Mouse (Mus musculus): ENCODE data around the gene Stip1. TPM values are rescaled to one million over a fixed set of nuclear protein-coding genes. Genes with fewer than 3 reads are reported as not detected.

The Stip1 gene
- polyA plus RNA-seq, 1 experiment = 192 TPM

DNA sequence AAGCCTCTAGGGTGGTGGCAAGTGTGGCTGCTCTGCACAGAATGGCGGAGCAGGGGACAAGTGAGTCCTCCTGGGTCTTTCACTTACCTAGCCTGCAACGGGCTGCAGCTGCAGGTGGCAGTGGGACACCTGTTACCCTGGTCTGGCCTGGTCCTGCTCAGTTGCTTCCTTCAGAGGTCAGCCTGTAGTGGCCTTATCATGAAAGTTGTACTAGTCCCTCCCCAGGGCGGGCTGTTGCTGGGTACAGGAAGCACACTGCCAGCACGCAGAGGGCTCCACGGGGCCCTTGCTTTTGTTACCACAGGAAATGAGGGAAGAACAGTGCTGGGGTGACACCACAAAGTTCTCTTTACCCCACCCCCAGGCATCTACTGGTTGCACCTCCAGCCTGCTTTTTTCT, 20.6 kb downstream of the Stip1 start, which contains the start of gene Fermt3:
TSS of gene Fermt3 (minus strand) at position 279 of the 400 bp plus-strand sequence.
- H3K27ac ChIP-seq (ENCODE audit: insufficient read depth, low read length) = no peak within 1 kb of the TSS
- no peaks in the 10 kb centered on the region for H3K4me1 ChIP-seq (ENCODE audit: control insufficient read depth, insufficient read depth, low read length)
- no peak for TF ChIP-seq CTCF (IDR thresholded peaks at IDR 0.05; ENCODE audit: borderline replicate concordance, insufficient read depth, low read length)
- no peak for TF ChIP-seq POLR2A (IDR thresholded peaks at IDR 0.05; ENCODE audit: low read depth, low read length)
- no peak within 1 kb of the TSS for H3K4me3 ChIP-seq (ENCODE audit: insufficient read depth, low read length)

DNA sequence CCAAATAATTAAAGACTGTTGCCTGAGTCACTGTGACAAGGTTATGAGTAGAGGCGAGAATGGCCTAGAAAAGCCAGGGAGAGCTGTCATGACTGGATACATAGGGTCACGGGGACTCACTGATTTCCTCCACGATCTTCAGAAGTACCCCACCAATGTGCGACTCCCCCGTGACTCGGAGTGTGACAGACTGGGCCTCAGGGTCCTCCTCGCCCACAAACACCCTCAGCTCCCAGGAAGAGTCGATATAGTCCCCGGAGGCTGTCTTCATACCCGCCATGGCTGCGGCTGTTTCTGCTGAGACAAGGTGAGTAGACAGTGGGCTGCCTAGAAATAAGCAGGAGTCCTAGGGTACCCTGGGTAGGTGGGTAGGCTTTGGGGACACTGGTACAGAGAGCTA, 21.2 kb downstream of the Stip1 start:
- H3K4me1 ChIP-seq (ENCODE audit: control insufficient read depth, insufficient read depth, low read length) = no peaks in the 10 kb centered on the region
- no peak overlapping the region for H3K4me3 ChIP-seq (ENCODE audit: insufficient read depth, low read length)
- TF ChIP-seq POLR2A (IDR thresholded peaks at IDR 0.05; ENCODE audit: low read depth, low read length) (no peak), CTCF (IDR thresholded peaks at IDR 0.05; ENCODE audit: borderline replicate concordance, insufficient read depth, low read length) (no peak)
- H3K27ac ChIP-seq (ENCODE audit: insufficient read depth, low read length) = no peak overlapping the region

DNA sequence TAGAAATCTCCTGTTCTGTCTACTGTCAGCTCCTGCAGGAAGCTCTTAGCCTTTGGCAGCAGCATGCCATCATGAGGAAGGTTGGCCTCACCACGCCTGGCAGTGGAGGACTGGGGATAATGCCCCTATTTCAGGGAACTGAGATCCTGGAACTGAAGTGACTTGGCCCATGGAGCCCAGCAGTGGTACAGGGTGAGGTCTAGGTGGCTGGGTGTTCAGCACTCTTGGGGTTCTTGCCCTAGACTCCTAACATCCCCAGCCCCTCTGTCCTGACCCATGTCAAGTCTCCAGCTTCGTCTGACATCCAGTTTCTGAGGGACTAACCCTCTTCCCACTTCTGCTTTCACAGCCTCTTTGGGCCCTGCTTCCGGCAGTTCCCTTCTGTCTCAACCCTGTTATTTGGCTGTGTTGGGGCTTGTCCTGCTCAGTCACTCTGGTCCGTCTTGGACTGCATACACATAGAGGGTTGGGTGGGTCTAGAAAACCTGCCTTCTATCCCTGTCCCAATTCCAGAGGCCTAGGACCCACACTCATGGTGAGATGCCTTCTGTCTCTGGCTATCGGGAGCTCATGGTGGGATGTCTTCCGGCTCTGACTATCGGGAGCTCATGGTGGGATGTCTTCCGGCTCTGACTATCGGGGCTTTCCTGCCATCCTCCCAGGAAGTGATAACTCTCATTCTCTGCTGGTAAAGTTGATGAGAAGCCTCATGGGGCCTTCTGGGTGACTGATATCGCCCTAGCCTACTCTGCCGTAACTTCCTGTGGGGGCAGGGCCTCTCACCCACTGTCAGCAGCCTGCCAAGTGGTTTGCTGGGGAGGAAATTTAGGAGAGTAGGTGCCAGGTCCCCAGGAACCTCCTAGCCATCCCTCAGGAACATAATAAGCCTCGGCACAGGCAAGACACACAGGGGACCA, 22.0 kb downstream of the Stip1 start:
- Histone ChIP-seq H3K4me1 (ENCODE audit: control insufficient read depth, insufficient read depth, low read length) (no peaks in the 10 kb centered on the region), H3K4me3 (ENCODE audit: insufficient read depth, low read length) (no peak overlapping the region), H3K27ac (ENCODE audit: insufficient read depth, low read length) (no peak overlapping the region)
- TF ChIP-seq CTCF (IDR thresholded peaks at IDR 0.05; ENCODE audit: borderline replicate concordance, insufficient read depth, low read length) (no peak), POLR2A (IDR thresholded peaks at IDR 0.05; ENCODE audit: low read depth, low read length) (no peak)

DNA sequence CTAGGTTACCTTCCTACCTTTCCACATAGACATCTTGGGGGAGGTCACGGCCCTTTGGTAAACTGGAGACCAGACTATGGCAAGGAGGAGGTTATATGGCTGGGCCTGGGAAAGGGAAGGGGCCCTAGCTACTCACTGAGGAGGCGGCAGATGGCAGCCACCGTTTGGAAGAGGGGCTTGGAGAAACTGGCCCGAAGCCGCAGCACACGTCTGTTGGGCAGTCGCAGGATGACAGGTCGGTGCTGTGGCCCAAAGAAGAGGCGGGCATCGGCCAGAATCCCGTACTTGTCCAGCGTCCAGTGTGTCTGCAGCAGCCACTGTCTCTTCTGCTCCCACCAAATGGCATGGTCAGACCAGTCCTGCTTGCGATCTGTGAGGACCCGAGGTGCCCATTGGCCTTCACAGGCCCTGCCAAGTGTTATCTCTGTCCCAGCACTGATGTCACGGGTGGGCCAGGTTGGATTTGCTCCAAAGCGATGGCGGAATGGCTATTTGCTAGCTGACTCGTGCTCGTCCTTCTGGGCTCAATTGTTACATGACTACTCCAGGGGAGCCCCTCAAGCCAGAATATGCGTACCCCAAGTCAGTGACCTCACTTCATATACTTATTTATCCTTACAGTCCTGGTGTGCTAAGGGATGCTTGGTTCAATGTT, 25.2 kb downstream of the Stip1 start:
- no peak for TF ChIP-seq CTCF (IDR thresholded peaks at IDR 0.05; ENCODE audit: borderline replicate concordance, insufficient read depth, low read length)
- TF ChIP-seq POLR2A (IDR thresholded peaks at IDR 0.05; ENCODE audit: low read depth, low read length) = no peak

DNA sequence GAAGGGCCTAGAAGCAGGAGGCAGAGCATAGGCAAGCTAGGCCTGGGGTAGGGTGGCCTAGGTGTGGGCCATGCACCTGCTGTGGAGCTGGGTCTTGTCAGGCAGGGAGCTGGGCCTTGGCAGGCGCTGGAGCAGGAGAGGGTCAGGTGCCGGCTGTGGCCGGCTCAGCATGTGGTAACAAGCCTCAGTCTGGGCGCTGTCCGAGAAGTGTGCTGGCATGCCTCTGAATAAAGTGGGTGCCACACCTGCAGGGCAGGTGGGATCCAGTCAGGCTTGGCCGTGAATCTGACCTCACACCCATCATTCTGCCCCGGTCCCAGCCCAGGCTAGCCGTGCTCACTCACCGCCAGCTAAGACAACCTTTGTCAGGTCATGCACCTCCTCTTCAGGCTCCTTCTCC, 25.8 kb downstream of the Stip1 start:
- Histone ChIP-seq H3K27ac (ENCODE audit: insufficient read depth, low read length) (no peak overlapping the region), H3K4me3 (ENCODE audit: insufficient read depth, low read length) (no peak overlapping the region)

More for the DNA sequence above, 25.2 kb downstream of the Stip1 start:
- H3K27ac ChIP-seq (ENCODE audit: insufficient read depth, low read length) = no peak overlapping the region
- no peak overlapping the region for H3K4me3 ChIP-seq (ENCODE audit: insufficient read depth, low read length)
- no peaks in the 10 kb centered on the region for H3K4me1 ChIP-seq (ENCODE audit: control insufficient read depth, insufficient read depth, low read length)

DNA sequence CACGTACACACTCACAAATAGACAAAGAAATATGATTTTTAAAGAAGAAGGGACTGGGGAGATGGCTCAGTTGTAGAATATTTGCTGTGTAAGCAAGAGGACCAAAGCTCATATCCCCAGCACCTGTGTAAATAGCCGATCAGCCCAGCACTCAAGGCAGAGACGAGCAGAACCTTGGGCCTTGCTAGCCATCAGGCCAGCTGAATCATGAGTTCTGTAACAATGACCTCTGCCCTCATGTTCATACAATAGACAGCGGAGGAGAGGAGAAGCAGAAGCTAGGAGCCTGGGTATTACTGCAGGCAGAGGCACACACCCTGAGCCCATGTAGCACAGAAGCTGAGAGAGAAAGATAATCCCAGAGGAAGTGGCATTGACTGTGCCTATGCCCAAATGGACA, 27.3 kb downstream of the Stip1 start:
- TF ChIP-seq POLR2A (IDR thresholded peaks at IDR 0.05; ENCODE audit: low read depth, low read length) (no peak), CTCF (IDR thresholded peaks at IDR 0.05; ENCODE audit: borderline replicate concordance, insufficient read depth, low read length) (no peak)
- Histone ChIP-seq H3K27ac (ENCODE audit: insufficient read depth, low read length) (no peak overlapping the region), H3K4me1 (ENCODE audit: control insufficient read depth, insufficient read depth, low read length) (no peaks in the 10 kb centered on the region), H3K4me3 (ENCODE audit: insufficient read depth, low read length) (no peak overlapping the region)

More for the DNA sequence above, 25.8 kb downstream of the Stip1 start:
- no peaks in the 10 kb centered on the region for H3K4me1 ChIP-seq (ENCODE audit: control insufficient read depth, insufficient read depth, low read length)
- TF ChIP-seq POLR2A (IDR thresholded peaks at IDR 0.05; ENCODE audit: low read depth, low read length) = no peak
- TF ChIP-seq CTCF (IDR thresholded peaks at IDR 0.05; ENCODE audit: borderline replicate concordance, insufficient read depth, low read length) = no peak

DNA sequence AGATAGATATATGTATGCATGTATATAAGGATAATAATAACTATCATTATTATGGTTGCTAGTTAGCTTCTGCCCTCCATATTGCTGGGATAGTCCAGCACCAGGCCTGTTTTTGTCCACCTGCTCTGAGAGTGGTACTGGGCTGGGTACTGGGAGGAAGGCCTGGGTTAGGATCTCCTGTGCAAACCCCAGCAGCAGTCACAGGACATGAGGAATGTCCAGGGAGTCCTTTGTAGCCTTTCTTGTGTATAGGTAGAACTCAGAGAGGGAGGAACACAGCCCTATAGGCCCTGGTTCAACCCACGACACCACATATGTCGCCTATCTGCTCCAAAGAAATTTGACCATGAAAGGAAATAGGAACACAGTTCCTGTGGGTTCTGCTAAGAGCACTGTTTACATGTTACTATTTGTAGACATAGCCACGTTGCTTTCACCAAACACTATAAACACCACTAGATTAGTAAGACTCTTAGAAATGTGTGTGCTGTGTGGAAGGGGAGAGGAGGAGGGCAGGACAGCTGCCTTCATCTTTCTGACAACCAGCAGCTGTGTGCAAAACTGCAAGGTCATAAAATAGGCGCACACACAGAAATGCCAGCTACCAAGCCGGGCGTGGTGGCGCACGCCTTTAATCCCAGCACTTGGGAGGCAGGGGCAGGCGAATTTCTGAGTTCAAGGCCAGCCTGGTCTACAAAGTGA, 32.7 kb downstream of the Stip1 start:
- Histone ChIP-seq H3K27ac (ENCODE audit: insufficient read depth, low read length) (no peak overlapping the region), H3K4me1 (ENCODE audit: control insufficient read depth, insufficient read depth, low read length) (no peaks in the 10 kb centered on the region), H3K4me3 (ENCODE audit: insufficient read depth, low read length) (no peak overlapping the region)
- TF ChIP-seq POLR2A (IDR thresholded peaks at IDR 0.05; ENCODE audit: low read depth, low read length) = no peak
- no peak for TF ChIP-seq CTCF (IDR thresholded peaks at IDR 0.05; ENCODE audit: borderline replicate concordance, insufficient read depth, low read length)

DNA sequence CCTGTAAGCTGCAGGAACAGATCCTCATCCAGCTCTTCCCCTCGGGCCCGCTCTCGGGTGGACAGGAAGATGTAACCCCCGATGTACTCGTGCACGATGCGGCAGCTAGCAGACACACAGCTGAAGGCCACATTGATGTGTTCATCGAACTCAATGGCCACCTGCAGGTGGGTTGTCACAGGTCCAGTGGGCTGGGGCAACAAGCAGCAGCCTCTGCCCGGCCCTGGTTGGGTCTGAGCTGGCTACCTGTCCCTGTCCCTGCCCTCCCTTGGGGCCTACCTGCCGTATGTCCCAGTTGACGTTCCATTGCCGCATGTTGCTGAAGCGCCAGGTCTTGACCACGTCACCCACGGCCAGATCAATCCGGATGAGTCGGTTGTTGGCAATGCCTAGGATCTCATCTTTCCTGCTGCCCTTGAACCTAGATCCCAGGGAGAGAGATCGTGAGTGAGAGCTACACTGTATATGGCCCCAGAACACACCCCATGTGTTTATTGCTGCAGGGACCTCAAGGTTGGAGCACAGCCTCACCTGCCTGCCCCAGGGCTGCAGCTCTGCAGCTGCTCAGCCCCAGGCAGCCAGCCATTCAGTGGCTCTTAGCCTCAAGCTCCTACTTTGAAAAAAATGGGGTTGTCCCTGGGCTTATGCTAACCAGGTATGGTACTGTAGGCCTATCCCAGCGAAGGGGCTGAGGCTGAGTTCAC, 40.3 kb downstream of the Stip1 start:
- TF ChIP-seq POLR2A (IDR thresholded peaks at IDR 0.05; ENCODE audit: low read depth, low read length) (no peak), CTCF (IDR thresholded peaks at IDR 0.05; ENCODE audit: borderline replicate concordance, insufficient read depth, low read length) (no peak)
- no peaks in the 10 kb centered on the region for H3K4me1 ChIP-seq (ENCODE audit: control insufficient read depth, insufficient read depth, low read length)
- H3K4me3 ChIP-seq (ENCODE audit: insufficient read depth, low read length) = no peak overlapping the region
- no peak overlapping the region for H3K27ac ChIP-seq (ENCODE audit: insufficient read depth, low read length)

DNA sequence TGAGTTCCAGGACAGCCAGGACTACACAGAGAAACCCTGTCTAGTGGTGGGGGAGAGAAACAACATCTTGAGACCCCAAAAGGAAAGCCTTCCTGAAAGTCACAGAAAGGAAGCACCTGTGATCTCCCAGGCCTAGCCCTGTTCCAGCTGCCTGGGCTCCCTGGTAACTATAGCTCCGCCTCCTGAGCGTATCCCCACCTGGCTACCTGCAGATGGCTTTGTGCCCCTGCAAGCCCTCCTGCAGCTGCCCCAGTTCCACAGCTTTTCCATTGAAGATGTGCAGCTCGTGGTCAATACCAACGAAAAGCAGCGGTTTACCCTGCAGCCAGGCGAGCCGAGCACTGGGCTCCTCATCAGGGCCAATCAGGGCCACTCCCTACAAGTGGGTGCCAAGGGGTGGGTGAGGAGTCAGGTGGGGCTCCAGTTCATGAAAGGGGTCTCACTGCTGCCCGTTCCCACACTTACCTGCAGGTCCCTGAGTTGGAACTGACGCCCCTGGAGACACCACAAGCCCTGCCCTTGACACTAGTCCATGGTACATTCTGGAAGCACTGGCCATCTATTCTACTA, 42.0 kb downstream of the Stip1 start:
- H3K4me1 ChIP-seq (ENCODE audit: control insufficient read depth, insufficient read depth, low read length) = no peaks in the 10 kb centered on the region; the same call in 1 of the 2 replicates
- no peak overlapping the region for H3K27ac ChIP-seq (ENCODE audit: insufficient read depth, low read length)
- H3K4me3 ChIP-seq (ENCODE audit: insufficient read depth, low read length) = no peak overlapping the region
- TF ChIP-seq POLR2A (IDR thresholded peaks at IDR 0.05; ENCODE audit: low read depth, low read length) (no peak), CTCF (IDR thresholded peaks at IDR 0.05; ENCODE audit: borderline replicate concordance, insufficient read depth, low read length) (no peak)
